Mouse (Mus musculus): ENCODE measurements around the gene Gns.

DNA sequence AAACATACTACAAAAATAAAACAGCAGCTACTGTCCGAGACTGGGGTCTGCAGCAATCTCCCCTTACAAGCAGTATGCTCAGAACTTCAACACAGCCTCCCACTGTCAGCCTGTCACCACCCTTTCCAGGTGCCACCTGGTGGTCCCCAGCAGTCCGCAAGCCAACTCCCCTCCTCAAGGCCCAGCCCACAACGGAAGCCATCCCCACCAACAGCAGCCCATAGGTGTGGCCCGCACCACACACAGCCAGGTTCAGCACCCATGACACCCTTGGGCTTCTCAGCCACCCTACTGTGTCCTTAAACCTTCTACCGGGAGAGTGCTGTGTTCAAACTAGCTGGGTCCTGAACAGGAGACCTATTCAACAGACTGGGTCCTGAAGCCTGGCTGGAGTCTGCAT is 60.2 kb downstream of the Gns start:
- TF ChIP-seq CTCF (IDR thresholded peaks at IDR 0.05; ENCODE audit: extremely low read depth, insufficient read depth, low read length), result no peak
- no peak for TF ChIP-seq POLR2A (IDR thresholded peaks at IDR 0.05; ENCODE audit: extremely low read depth, insufficient read depth, low read length)
